Mouse (Mus musculus) testis, adult 2 months (tissue): ENCODE data around the gene Myl12a. TPM values are rescaled to one million over a fixed set of nuclear protein-coding genes. Genes with fewer than 3 reads are reported as not detected.
A peak's percentile ranks its signal among the peaks of the same experiment; 100 is the strongest.

ENCODE experiments used
- H3K27ac ChIP-seq: fragments of 200-500 bp; 2 replicates; pipeline ENCODE4 v1.5.1; 2012; ENCODE audit warnings: low read depth, low read length; ENCODE audit not compliant: control insufficient read depth, insufficient read depth
- H3K27me3 ChIP-seq: fragments of 200-500 bp; 2 replicates; pipeline ENCODE4 v1.6.1; 2012; ENCODE audit warnings: mild to moderate bottlenecking, low read length, moderate library complexity; ENCODE audit not compliant: control insufficient read depth, insufficient read depth
- H3K36me3 ChIP-seq: fragments of 200-500 bp; 2 replicates; pipeline ENCODE4 v1.6.1; 2012; ENCODE audit warnings: mild to moderate bottlenecking, low read length; ENCODE audit not compliant: control insufficient read depth, insufficient read depth
- H3K4me1 ChIP-seq: fragments of 200-500 bp; 2 replicates; pipeline ENCODE4 v1.6.1; 2012; ENCODE audit warnings: low read length; ENCODE audit not compliant: control insufficient read depth, insufficient read depth
- H3K4me3 ChIP-seq: fragments of 200-500 bp; 2 replicates; pipeline ENCODE4 v1.5.1; 2012; ENCODE audit warnings: low read depth, mild to moderate bottlenecking, low read length, moderate library complexity, mixed read lengths; ENCODE audit not compliant: control insufficient read depth
- CTCF ChIP-seq: fragments of 200-500 bp; IDR thresholded peaks from 2 replicates; pipeline ENCODE4 v1.5.1; 2012; ENCODE audit warnings: low read depth, mild to moderate bottlenecking, inconsistent platforms, low read length, moderate library complexity; ENCODE audit not compliant: control insufficient read depth, insufficient read depth, insufficient replicate concordance
- POLR2A ChIP-seq: fragments of 200-500 bp; IDR thresholded peaks from 2 replicates; pipeline ENCODE4 v1.6.1; 2012; ENCODE audit warnings: low read depth, mild to moderate bottlenecking, inconsistent platforms, low read length, moderate library complexity; ENCODE audit not compliant: control insufficient read depth
- polyA plus RNA-seq: library from polyadenylated mRNA; depleted of rRNA; stranded (reverse); fragments of >200 nt; gene quantifications from 2 replicates; pipeline ENCODE4 v1.2.3, GENCODE M21; 2012

Gene Myl12a
- polyA plus RNA-seq, 1 experiment = 29.2 TPM

- TF ChIP-seq POLR2A = no peak
- TF ChIP-seq CTCF = no peak
- H3K36me3 ChIP-seq = no peaks in the 10 kb centered on the region; the same call in 1 of the 2 replicates
- H3K4me3 ChIP-seq = no peak overlapping the region
Measured at GRCm38 (mm10) chr17:70995551-70995950, 7.1 kb downstream of the Myl12a start.

GRCm38 (mm10) chr17:70994671-70995070 is 8.0 kb downstream of the Myl12a start:
- no peaks in the 10 kb centered on the region; the same call in 1 of the 2 replicates for H3K36me3 ChIP-seq
- H3K4me3 ChIP-seq = no peak overlapping the region
- no peak overlapping the region for H3K27ac ChIP-seq
- H3K27me3 ChIP-seq = no peaks in the 10 kb centered on the region
- H3K4me1 ChIP-seq = peaks cover under 1% of the 10 kb centered on the region; the same call in 1 of the 2 replicates
- no peak for TF ChIP-seq POLR2A
- TF ChIP-seq CTCF = no peak

More at GRCm38 (mm10) chr17:70995551-70995950, 7.1 kb downstream of the Myl12a start:
- Histone ChIP-seq H3K27ac (no peak overlapping the region), H3K4me1 (no peaks in the 10 kb centered on the region; the same call in 1 of the 2 replicates), H3K27me3 (no peaks in the 10 kb centered on the region)

- no peak overlapping the region for H3K4me3 ChIP-seq
- TF ChIP-seq POLR2A (no peak), CTCF (no peak)
- H3K36me3 ChIP-seq = no peaks in the 10 kb centered on the region; the same call in 1 of the 2 replicates
- no peak overlapping the region for H3K27ac ChIP-seq
- H3K27me3 ChIP-seq = no peaks in the 10 kb centered on the region
- peaks cover 3% of the 10 kb centered on the region for H3K4me1 ChIP-seq
Measured at GRCm38 (mm10) chr17:70993385-70993807, 9.3 kb downstream of the Myl12a start.

- no peak overlapping the region for H3K27ac ChIP-seq
- TF ChIP-seq POLR2A (no peak), CTCF (no peak)
- H3K4me1 ChIP-seq = peaks cover 3% of the 10 kb centered on the region
- H3K36me3 ChIP-seq = no peaks in the 10 kb centered on the region; the same call in 1 of the 2 replicates
- no peaks in the 10 kb centered on the region for H3K27me3 ChIP-seq
- H3K4me3 ChIP-seq = no peak overlapping the region
Measured at GRCm38 (mm10) chr17:70992662-70993061, 10.0 kb downstream of the Myl12a start.

GRCm38 (mm10) chr17:70991706-70992625 is 10.7 kb downstream of the Myl12a start:
- Histone ChIP-seq H3K4me3 (no peak overlapping the region), H3K4me1 (peaks cover 3% of the 10 kb centered on the region), H3K27ac (no peak overlapping the region), H3K27me3 (no peaks in the 10 kb centered on the region), H3K36me3 (no peaks in the 10 kb centered on the region; the same call in 1 of the 2 replicates)
- TF ChIP-seq POLR2A (no peak), CTCF (no peak)

- peak overlapping the region; percentile 83 for H3K27ac ChIP-seq
- H3K27me3 ChIP-seq = no peaks in the 10 kb centered on the region
- H3K4me1 ChIP-seq = peaks cover 3% of the 10 kb centered on the region
- TF ChIP-seq POLR2A (peak; percentile 57; the same call in 1 of the 2 replicates), CTCF (no peak)
- peak overlapping the region; percentile 92 for H3K4me3 ChIP-seq
- H3K36me3 ChIP-seq = no peaks in the 10 kb centered on the region; the same call in 1 of the 2 replicates
Measured at GRCm38 (mm10) chr17:70990403-70991303, 12.0 kb downstream of the Myl12a start.

GRCm38 (mm10) chr17:70989991-70990390 is 12.7 kb downstream of the Myl12a start:
- H3K4me1 ChIP-seq = peaks cover 3% of the 10 kb centered on the region
- H3K27me3 ChIP-seq = no peaks in the 10 kb centered on the region
- peak overlapping the region; percentile 83 for H3K27ac ChIP-seq
- TF ChIP-seq CTCF (0 out of 2 replicates have a peak, but pooled peaks have one; percentile 7), POLR2A (no peak)
- peak overlapping the region; percentile 92 for H3K4me3 ChIP-seq
- no peaks in the 10 kb centered on the region for H3K36me3 ChIP-seq
